Mouse (Mus musculus) frontal cortex, postnatal 10 days (tissue): ENCODE results near the gene Pkmyt1.

Source experiments
- DNase-seq, 2 experiments: peaks; one replicate each; pipeline ENCODE4 v3.0.0; 2022; ENCODE audit warnings: low spot score in 2 of 2, mixed read lengths in 1 of 2

Pkmyt1 gene

GRCm38 (mm10) chr17:23725999-23726757, at the start of gene Pkmyt1:
Gene Pkmyt1, plus strand, starts transcription at chr17:23726336.
- peak; percentile 89 to 94 for DNase-seq

GRCm38 (mm10) chr17:23676473-23677031, 49.6 kb upstream of the Pkmyt1 start:
- DNase-seq: no peak

GRCm38 (mm10) chr17:23677236-23677679, 48.9 kb upstream of the Pkmyt1 start, which contains the start of gene Tnfrsf12a:
Gene Tnfrsf12a, minus strand, starts transcription at chr17:23677468.
- DNase-seq: peak; percentile 65 to 76

- no peak for DNase-seq
Measured at GRCm38 (mm10) chr17:23679127-23679835, 46.9 kb upstream of the Pkmyt1 start, which contains the start of gene Cldn6. Gene Cldn6, plus strand, starts transcription at chr17:23679249.

DNA sequence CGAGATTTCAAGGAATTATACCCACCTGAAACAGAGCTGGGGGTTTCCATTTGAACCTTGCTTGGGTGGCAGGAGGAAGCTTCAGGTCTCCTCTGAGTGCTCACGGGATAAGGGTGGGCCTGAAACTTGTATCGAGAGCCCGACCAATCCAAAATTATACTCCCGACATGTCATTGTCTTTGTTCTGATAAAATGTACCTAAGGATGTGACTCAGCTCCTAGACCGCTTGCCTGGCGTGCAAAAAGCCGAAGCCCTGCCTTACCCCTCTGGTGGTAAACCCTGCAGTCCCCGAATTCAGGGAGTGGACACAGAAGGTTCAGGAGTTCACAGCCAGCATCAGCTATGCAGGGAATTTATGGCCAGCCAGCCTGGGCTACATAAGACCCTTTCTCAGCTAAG, 45.8 kb upstream of the Pkmyt1 start:
- DNase-seq: no peak

DNA sequence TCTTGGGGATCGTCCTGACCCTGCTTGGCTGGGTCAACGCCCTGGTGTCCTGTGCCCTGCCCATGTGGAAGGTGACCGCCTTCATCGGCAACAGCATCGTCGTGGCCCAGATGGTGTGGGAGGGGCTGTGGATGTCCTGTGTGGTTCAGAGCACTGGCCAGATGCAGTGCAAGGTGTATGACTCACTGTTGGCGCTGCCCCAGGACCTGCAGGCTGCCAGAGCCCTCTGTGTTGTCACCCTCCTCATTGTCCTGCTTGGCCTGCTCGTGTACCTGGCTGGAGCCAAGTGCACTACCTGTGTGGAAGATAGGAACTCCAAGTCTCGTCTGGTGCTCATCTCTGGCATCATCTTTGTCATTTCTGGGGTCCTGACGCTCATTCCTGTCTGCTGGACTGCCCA, 45.0 kb upstream of the Pkmyt1 start:
- no peak for DNase-seq

DNA sequence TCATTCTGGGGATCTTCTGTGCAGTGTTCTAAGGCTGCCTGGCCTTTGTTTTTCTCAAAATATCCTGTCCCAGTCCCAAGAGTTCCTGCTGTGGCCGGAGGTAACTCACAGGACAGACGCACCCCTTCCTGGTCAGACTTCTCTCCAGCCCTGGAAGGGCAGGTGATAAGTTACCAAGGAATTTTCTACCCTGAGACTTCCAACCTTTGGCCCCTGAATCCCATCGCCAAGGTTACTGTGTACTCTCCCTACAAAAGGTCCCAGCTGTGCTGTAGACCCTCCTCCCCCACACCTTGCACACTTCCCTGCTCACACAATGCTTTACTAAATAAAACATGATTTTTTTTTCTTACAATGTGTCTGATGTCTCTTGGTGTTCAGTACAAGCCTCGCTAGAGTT, 44.0 kb upstream of the Pkmyt1 start:
- no peak for DNase-seq

GRCm38 (mm10) chr17:23682530-23682929, 43.6 kb upstream of the Pkmyt1 start:
- no peak for DNase-seq

DNA sequence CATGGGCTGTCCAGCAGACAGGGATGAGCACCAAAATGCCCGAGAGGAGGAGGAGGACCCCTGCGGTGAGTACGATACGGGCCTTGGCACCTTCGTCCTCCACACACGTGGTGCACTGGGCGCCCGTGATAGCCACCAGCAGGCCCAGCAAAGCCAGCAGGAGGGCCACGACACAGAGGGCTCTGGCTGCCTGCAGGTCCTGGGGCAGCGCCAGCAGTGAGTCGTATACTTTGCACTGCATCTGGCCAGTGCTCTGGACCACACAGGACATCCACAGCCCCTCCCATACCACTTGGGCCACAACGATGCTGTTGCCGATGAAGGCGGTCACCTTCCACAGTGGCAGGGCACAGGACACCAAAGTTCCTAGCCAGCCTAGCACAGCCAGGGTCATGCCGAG, 42.9 kb upstream of the Pkmyt1 start:
- no peak for DNase-seq

- DNase-seq: no peak
Measured at GRCm38 (mm10) chr17:23683856-23684672, 42.1 kb upstream of the Pkmyt1 start, which contains the start of gene Cldn9. Gene Cldn9, minus strand, starts transcription at chr17:23684026.

- no peak for DNase-seq
Measured at GRCm38 (mm10) chr17:23694491-23694890, 31.6 kb upstream of the Pkmyt1 start.

- DNase-seq: no peak
Measured at GRCm38 (mm10) chr17:23695801-23696200, 30.3 kb upstream of the Pkmyt1 start.

DNA sequence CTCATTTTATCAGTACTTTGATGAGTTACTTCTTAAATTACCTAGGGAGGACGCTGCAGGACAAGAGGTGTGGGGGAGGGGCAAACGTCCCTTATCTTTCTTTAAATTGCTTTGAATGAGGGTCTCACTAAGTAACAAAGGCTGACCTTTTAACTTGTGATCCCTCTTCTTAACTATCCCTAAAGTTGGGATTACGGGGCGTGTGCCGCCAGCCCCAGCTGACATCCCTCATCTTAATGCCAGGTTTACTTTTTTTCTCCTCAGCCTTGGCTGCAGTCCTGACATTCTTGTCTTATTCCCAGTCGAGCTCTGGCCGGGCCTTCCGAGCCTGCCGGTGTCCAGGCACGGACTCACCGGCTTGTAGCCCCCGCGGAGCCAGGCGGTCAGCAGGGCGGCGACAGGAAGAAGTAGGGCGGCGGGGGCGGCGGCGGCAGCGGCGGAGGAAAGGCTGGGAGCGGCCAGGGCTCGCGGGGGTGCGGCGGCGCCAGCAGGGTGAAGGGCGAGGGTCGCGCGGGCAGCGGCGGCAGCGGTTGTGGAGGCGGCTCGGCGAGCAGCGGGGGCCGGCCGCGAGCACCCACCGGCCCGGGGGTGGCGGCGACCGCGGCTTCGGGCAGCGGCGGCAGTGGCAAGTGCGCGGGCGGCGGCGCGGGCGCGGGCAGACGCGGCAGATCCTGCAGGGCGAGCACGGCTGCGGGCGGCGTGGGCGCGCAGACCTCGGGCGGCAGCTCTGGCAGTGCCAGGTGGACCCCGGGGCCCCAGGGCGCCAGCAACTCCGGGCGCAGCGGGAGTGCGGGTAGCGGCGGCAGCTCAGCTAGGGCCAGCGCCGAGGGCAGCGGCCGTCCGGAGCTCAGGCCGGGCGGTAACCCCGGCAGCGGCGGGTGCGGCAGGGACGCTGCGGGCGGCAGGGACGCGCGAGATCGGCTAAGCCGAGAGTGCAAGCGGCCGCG, 26.7 kb upstream of the Pkmyt1 start:
- peak in 1 of 2 experiments; percentile 39 for DNase-seq

GRCm38 (mm10) chr17:23700079-23700478, 26.1 kb upstream of the Pkmyt1 start:
- DNase-seq: peak; percentile 85 to 90

GRCm38 (mm10) chr17:23703301-23703700, 22.8 kb upstream of the Pkmyt1 start:
- DNase-seq: no peak

- DNase-seq: no peak
Measured at GRCm38 (mm10) chr17:23704741-23705140, 21.4 kb upstream of the Pkmyt1 start.

DNA sequence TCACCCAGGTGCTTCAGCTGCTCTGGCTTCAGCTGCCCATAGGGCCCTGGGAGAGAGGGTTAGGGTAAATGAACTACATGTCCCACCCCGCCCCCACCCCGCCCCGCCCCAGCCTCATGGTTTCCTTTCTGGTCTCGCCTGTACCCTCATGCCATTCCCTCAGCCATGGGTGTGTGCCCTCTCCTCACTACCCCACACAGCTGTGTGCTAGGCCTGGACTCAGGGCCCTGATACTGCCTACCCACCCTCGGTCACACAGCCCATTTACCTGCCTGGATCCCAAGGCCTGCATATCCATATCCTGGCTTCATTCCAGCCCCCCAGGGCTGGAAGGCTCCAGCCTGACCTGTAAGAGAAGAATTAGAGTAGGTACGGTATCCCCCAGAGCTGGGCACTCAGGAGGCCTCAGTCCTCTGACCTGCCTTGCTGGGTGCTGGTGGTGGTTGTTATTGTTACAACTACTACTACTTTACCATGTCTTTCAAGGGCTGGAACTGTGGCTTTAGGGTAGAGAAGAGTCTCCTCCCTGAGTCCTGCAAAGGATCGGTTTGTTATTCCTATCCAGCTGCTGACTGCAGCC, 20.5 kb upstream of the Pkmyt1 start:
- DNase-seq: no peak

DNA sequence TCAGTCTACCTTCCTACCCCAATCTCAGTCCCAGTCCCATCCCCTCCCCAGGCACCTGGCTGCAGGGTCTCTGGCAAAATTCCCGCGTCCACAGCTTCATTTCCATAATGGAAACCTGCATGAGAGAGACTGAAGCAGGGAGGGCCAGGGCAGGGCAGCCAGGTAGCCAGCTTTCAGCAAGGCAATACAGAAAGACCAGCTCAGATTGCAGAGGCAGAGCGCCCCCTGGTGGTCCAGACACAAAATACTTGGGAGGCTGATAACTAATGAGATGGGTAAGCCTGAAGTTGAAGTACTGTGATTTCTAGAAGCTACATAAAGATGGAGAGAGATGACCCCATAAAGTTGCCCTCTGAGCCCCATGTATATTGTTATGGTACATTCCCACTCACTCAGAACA, 19.9 kb upstream of the Pkmyt1 start:
- DNase-seq: peak; percentile 54 to 71

- DNase-seq: no peak
Measured at GRCm38 (mm10) chr17:23717003-23717402, 9.1 kb upstream of the Pkmyt1 start.

- no peak for DNase-seq
Measured at GRCm38 (mm10) chr17:23719455-23719854, 6.7 kb upstream of the Pkmyt1 start.
